Mouse (Mus musculus) liver, adult 2 months (tissue): ENCODE data around the gene Osbpl5.
"Not testable (repeated sequence)": the region's sequence is repeated elsewhere in the genome, so short reads cannot be mapped to it uniquely, and the experiment has no call there.

ENCODE experiments used
- CTCF ChIP-seq: fragments of 200-500 bp; IDR thresholded peaks from 2 replicates; pipeline ENCODE4 v1.5.1; 2011; ENCODE audit warnings: low read depth, low read length, control low read depth
- POLR2A ChIP-seq: fragments of 200-500 bp; IDR thresholded peaks from 2 replicates; pipeline ENCODE4 v1.6.1; 2011; ENCODE audit warnings: low read length, control low read depth; ENCODE audit not compliant: insufficient read depth; ENCODE audit errors: extremely low read depth

DNA sequence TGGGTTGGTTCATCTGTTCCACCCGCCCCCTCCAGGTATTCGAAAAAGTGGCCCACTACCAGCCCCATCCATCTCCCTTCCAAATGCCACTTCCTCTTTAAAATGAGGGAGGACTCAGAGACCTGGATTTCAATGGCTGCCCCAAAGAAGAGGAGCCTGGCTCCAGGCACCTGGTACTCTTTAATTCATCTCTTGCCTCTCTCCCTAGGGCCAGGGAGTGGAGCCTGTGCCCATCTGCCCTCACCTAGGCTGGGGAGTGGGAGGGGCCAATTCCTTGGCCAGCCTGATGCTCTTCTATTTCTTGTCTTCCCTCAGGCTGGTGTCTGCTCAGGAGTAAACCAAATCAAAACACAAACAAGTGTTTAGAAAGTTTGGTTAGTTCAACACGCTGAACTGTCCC is 70.1 kb downstream of the Osbpl5 start:
- TF ChIP-seq CTCF, POLR2A: not testable (repeated sequence)
